ENCODE assay signal across 10 mouse cellular contexts in genomic region chr17:29035506-29035905, GRCm38 (mm10). TPM values are rescaled to one million over a fixed set of nuclear protein-coding genes. Genes with fewer than 3 reads are reported as not detected.
DNase-seq lines count a peak whose midpoint lies in the region; ATAC-seq and TF ChIP-seq lines count a peak whose summit lies in the region.
"Had no signal": no experiment of that assay in that cellular context is flagged by ENCODE, and none has a peak within 500 bp of the region (broad histone marks: within the 10 kb centered on the region; RNA-seq: fewer than 3 reads in every experiment).

No protein-coding gene starts in this region.

- peaks cover 52% of the 10 kb centered on the region for H3K36me3 ChIP-seq in heart, adult 2 months (ENCODE audit: control insufficient read depth, insufficient read depth, low read length)
- H3K36me3 ChIP-seq in G1E (replicated peaks) = peaks cover 57% of the 10 kb centered on the region
- peaks cover 41% of the 10 kb centered on the region for H3K36me3 ChIP-seq in hindbrain, embryonic 12.5 days
- H3K36me3 ChIP-seq in midbrain, embryonic 10.5 days = peaks cover 67% of the 10 kb centered on the region

- no peak overlapping the region for H3K27ac ChIP-seq in heart, adult 2 months
- H3K27ac ChIP-seq in hindbrain, embryonic 12.5 days = no peak overlapping the region
- H3K27ac ChIP-seq in midbrain, embryonic 10.5 days (replicated peaks) = no peak overlapping the region
- H3K27ac ChIP-seq: left cerebral cortex, adult 2 months had no signal

- TF ChIP-seq EP300 in heart, adult 2 months (IDR thresholded peaks at IDR 0.05; ENCODE audit: insufficient read depth, low read depth, low read length) = no peak

- TF ChIP-seq CTCF in heart, adult 2 months (IDR thresholded peaks at IDR 0.05) = no peak
- TF ChIP-seq CTCF in G1E (IDR thresholded peaks at IDR 0.05; ENCODE audit: low read depth, low read length) = no peak

- H3K4me2 ChIP-seq in hindbrain, embryonic 12.5 days (replicated peaks) = peak overlapping the region; percentile 86

- H3K4me3 ChIP-seq in heart, adult 2 months = peak overlapping the region; percentile 3; the same call in 1 of the 2 replicates
- H3K4me3 ChIP-seq in G1E (ENCODE audit: low read depth, low read length) = peak overlapping the region; percentile 81; the same call in 1 of the 2 replicates
- peak overlapping the region; percentile 66 for H3K4me3 ChIP-seq in hindbrain, embryonic 12.5 days
- peak overlapping the region; percentile 89 for H3K4me3 ChIP-seq in midbrain, embryonic 10.5 days

- peaks cover 10% of the 10 kb centered on the region for H3K79me2 ChIP-seq in heart, adult 2 months (replicated peaks; ENCODE audit: control insufficient read depth, insufficient read depth, low read length)

- no peaks in the 10 kb centered on the region for H3K9me3 ChIP-seq in G1E (replicated peaks)
- no peaks in the 10 kb centered on the region for H3K9me3 ChIP-seq in hindbrain, embryonic 12.5 days (replicated peaks)
- H3K9me3 ChIP-seq in midbrain, embryonic 10.5 days (replicated peaks) = no peaks in the 10 kb centered on the region

- H3K27me3 ChIP-seq in heart, adult 2 months (ENCODE audit: control insufficient read depth, insufficient read depth, low read length) = no peaks in the 10 kb centered on the region
- H3K27me3 ChIP-seq in G1E (ENCODE audit: insufficient read depth, low read length) = no peaks in the 10 kb centered on the region
- H3K27me3 ChIP-seq in hindbrain, embryonic 12.5 days = no peaks in the 10 kb centered on the region
- no peaks in the 10 kb centered on the region for H3K27me3 ChIP-seq in midbrain, embryonic 10.5 days (ENCODE audit: low read depth, poor library complexity, severe bottlenecking)

- intact Hi-C loops in heart, adult 2 months (cut with DNase I) = no loop called here
- intact Hi-C loops in heart, postnatal 14 days (cut with DNase I) = no loop called here

- no peak for TF ChIP-seq POLR2A in heart, adult 2 months (IDR thresholded peaks at IDR 0.05; ENCODE audit: insufficient read depth, low read depth, low read length)

- no peak overlapping the region for H3K9ac ChIP-seq in heart, adult 2 months (ENCODE audit: low read depth, low read length)
- 0 out of 2 replicates have a peak overlapping the region, but pooled peaks have one; percentile 47 for H3K9ac ChIP-seq in hindbrain, embryonic 12.5 days

- H3K4me1 ChIP-seq in heart, adult 2 months (ENCODE audit: control insufficient read depth, insufficient read depth, low read length) = peaks cover 6% of the 10 kb centered on the region
- peaks cover 47% of the 10 kb centered on the region for H3K4me1 ChIP-seq in G1E (ENCODE audit: insufficient read depth, low read depth, low read length)
- H3K4me1 ChIP-seq in hindbrain, embryonic 12.5 days = peaks cover 32% of the 10 kb centered on the region
- H3K4me1 ChIP-seq in midbrain, embryonic 10.5 days = peaks cover 35% of the 10 kb centered on the region

- no peak for ATAC-seq in G1E (ENCODE audit: extremely low read depth, insufficient number of reproducible peaks, low FRiP score, poor library complexity, severe bottlenecking)
- no peak for ATAC-seq in hindbrain, embryonic 12.5 days (ENCODE audit: low FRiP score)

- no peak for DNase-seq in heart, adult 2 months
- no peak for DNase-seq in heart, postnatal 14 days
- DNase-seq in G1E (ENCODE audit: low spot score) = no peak
- no peak for DNase-seq in midbrain, embryonic 10.5 days (ENCODE audit: low spot score)
- DNase-seq in right cerebral cortex, postnatal 25 days = no peak
- DNase-seq in urinary bladder, adult 18-20 months (ENCODE audit: low spot score in 2 of 2) = no peak
- DNase-seq in ovary, postnatal 10 days (ENCODE audit: low spot score) = no peak
- DNase-seq: cerebellum, adult 8-10 months had no signal

RNA-seq across cellular contexts. Expression of gene Srsf3, which starts 3.1 kb away (rescaled TPM):
- 10 to 100 TPM; 64.5 to 84.9 TPM for total RNA-seq in heart, adult 2 months (2021)
- polyA plus RNA-seq in heart, adult 2 months (2012; rRNA removed) = 84.5 and 104 TPM in 2 replicates
- total RNA-seq in heart, postnatal 14 days (2021) = 100 to 1,000 TPM in 1 of 2 experiments, 10 to 100 TPM in 1; 99.7 to 120 TPM
- 258 and 296 TPM in 2 replicates for total RNA-seq in G1E (2014; fragmentation: Nextera tagmentation)
- 658 and 771 TPM in 2 replicates for total RNA-seq in G1E (2017)
- 37.7 and 174 TPM in 2 replicates for polyA plus RNA-seq in G1E (2012)
- polyA plus RNA-seq in hindbrain, embryonic 12.5 days (2016; fragmentation: Nextera tagmentation; extraction: Ambion mirVana) = 662 and 667 TPM in 2 replicates
- 789 and 839 TPM in 2 replicates for polyA plus RNA-seq in midbrain, embryonic 10.5 days (2016; fragmentation: Nextera tagmentation; extraction: Ambion mirVana)

RNA-seq across cellular contexts. Expression of gene Stk38, which starts 27.7 kb away (rescaled TPM):
- 10 to 100 TPM; 29.5 to 32.5 TPM for total RNA-seq in heart, adult 2 months (2021)
- polyA plus RNA-seq in heart, adult 2 months (2012; rRNA removed) = 41.6 and 50.5 TPM in 2 replicates
- 10 to 100 TPM; 47.6 to 48.8 TPM for total RNA-seq in heart, postnatal 14 days (2021)
- total RNA-seq in G1E (2014; fragmentation: Nextera tagmentation) (206 and 234 TPM in 2 replicates), G1E (2017) (73.5 and 82.7 TPM in 2 replicates)
- polyA plus RNA-seq in G1E (2012) = 97.6 and 107 TPM in 2 replicates
- 150 and 152 TPM in 2 replicates for polyA plus RNA-seq in hindbrain, embryonic 12.5 days (2016; fragmentation: Nextera tagmentation; extraction: Ambion mirVana)
- 115 and 130 TPM in 2 replicates for polyA plus RNA-seq in midbrain, embryonic 10.5 days (2016; fragmentation: Nextera tagmentation; extraction: Ambion mirVana)

RNA-seq across cellular contexts. Expression of gene Cdkn1a, which starts 55.3 kb away (rescaled TPM):
- 100 to 1,000 TPM in 1 of 2 experiments, 10 to 100 TPM in 1; 56.4 to 156 TPM for total RNA-seq in heart, adult 2 months (2021)
- 30.4 and 37.3 TPM in 2 replicates for polyA plus RNA-seq in heart, adult 2 months (2012; rRNA removed)
- 100 to 1,000 TPM; 105 to 121 TPM for total RNA-seq in heart, postnatal 14 days (2021)
- 224 and 234 TPM in 2 replicates for total RNA-seq in G1E (2014; fragmentation: Nextera tagmentation)
- 18.9 and 21.4 TPM in 2 replicates for total RNA-seq in G1E (2017)
- polyA plus RNA-seq in G1E (2012) = 123 and 145 TPM in 2 replicates
- 39.0 and 43.6 TPM in 2 replicates for polyA plus RNA-seq in hindbrain, embryonic 12.5 days (2016; fragmentation: Nextera tagmentation; extraction: Ambion mirVana)
- 19.1 and 24.8 TPM in 2 replicates for polyA plus RNA-seq in midbrain, embryonic 10.5 days (2016; fragmentation: Nextera tagmentation; extraction: Ambion mirVana)

Comparison
In these comparisons a context has a peak if more than half of its experiments do, and no peak if none do; other contexts are left out.
1. H3K4me3 ChIP-seq: peak in every context shown above with its lines; median percentile 89 in midbrain, embryonic 10.5 days; 81 in G1E; 66 in hindbrain, embryonic 12.5 days; 3 in heart, adult 2 months.